Mouse (Mus musculus): ENCODE results near the gene Cisd1. TPM values are rescaled to one million over a fixed set of nuclear protein-coding genes. Genes with fewer than 3 reads are reported as not detected.

The Cisd1 gene
- polyA plus RNA-seq, 1 experiment from 2014 or later = 261 TPM

- no peak overlapping the region for H3K4me2 ChIP-seq (ENCODE audit: low read depth, low read length)
- no peak for ATAC-seq
- H3K27ac ChIP-seq (ENCODE audit: low read depth) = no peak overlapping the region
- peaks cover 6% of the 10 kb centered on the region; the same call in 1 of the 2 replicates for H3K4me1 ChIP-seq (ENCODE audit: insufficient read depth)
- TF ChIP-seq EP300 (IDR thresholded peaks at IDR 0.05; ENCODE audit: low read depth) = no peak
- no peak for TF ChIP-seq CTCF (IDR thresholded peaks at IDR 0.05; ENCODE audit: low read depth)
- 90% methylated on average over 29 of the region's 29 CpGs for WGBS (ENCODE audit: insufficient replicate concordance)
- no peak overlapping the region for H3K9ac ChIP-seq (replicated peaks)
- peaks cover 39% of the 10 kb centered on the region for H3K36me3 ChIP-seq (replicated peaks; ENCODE audit: insufficient read depth, low read length)
- H3K4me3 ChIP-seq (ENCODE audit: low read depth, low read length) = no peak overlapping the region
- no peaks in the 10 kb centered on the region for H3K9me3 ChIP-seq (ENCODE audit: low read length)
- DNase-seq = no peak
- H3K27me3 ChIP-seq (ENCODE audit: insufficient read depth, low read length) = no peaks in the 10 kb centered on the region
Observed at GRCm38 (mm10) chr10:71381471-71382033, 36.8 kb upstream of the Cisd1 start.

GRCm38 (mm10) chr10:71380406-71380805, 35.7 kb upstream of the Cisd1 start:
- no peak for ATAC-seq
- peaks cover 6% of the 10 kb centered on the region; the same call in 1 of the 2 replicates for H3K4me1 ChIP-seq (ENCODE audit: insufficient read depth)
- no peaks in the 10 kb centered on the region for H3K9me3 ChIP-seq (ENCODE audit: low read length)
- no peak overlapping the region for H3K9ac ChIP-seq (replicated peaks)
- DNase-seq = no peak
- no peak overlapping the region for H3K27ac ChIP-seq (ENCODE audit: low read depth)
- H3K4me2 ChIP-seq (ENCODE audit: low read depth, low read length) = no peak overlapping the region
- no peaks in the 10 kb centered on the region for H3K27me3 ChIP-seq (ENCODE audit: insufficient read depth, low read length)
- H3K4me3 ChIP-seq (ENCODE audit: low read depth, low read length) = no peak overlapping the region
- WGBS (ENCODE audit: insufficient replicate concordance) = 84% methylated on average over 7 of the region's 7 CpGs
- TF ChIP-seq CTCF (IDR thresholded peaks at IDR 0.05; ENCODE audit: low read depth) (no peak), EP300 (IDR thresholded peaks at IDR 0.05; ENCODE audit: low read depth) (no peak)
- H3K36me3 ChIP-seq (replicated peaks; ENCODE audit: insufficient read depth, low read length) = peaks cover 40% of the 10 kb centered on the region

GRCm38 (mm10) chr10:71376014-71376413, 31.3 kb upstream of the Cisd1 start:
- Histone ChIP-seq H3K36me3 (replicated peaks; ENCODE audit: insufficient read depth, low read length) (peaks cover 51% of the 10 kb centered on the region), H3K9ac (replicated peaks) (no peak overlapping the region), H3K27me3 (ENCODE audit: insufficient read depth, low read length) (no peaks in the 10 kb centered on the region), H3K27ac (ENCODE audit: low read depth) (peak overlapping the region; percentile 59), H3K9me3 (ENCODE audit: low read length) (no peaks in the 10 kb centered on the region), H3K4me2 (ENCODE audit: low read depth, low read length) (no peak overlapping the region), H3K4me3 (ENCODE audit: low read depth, low read length) (no peak overlapping the region), H3K4me1 (ENCODE audit: insufficient read depth) (no peaks in the 10 kb centered on the region)
- TF ChIP-seq CTCF (IDR thresholded peaks at IDR 0.05; ENCODE audit: low read depth) = no peak
- TF ChIP-seq EP300 (IDR thresholded peaks at IDR 0.05; ENCODE audit: low read depth) = peak; percentile 43; the same call in 1 of the 2 replicates
- 72% methylated on average over 6 of the region's 6 CpGs for WGBS (ENCODE audit: insufficient replicate concordance)
- ATAC-seq = peak; percentile 90
- no peak for DNase-seq

GRCm38 (mm10) chr10:71373706-71374105, 29.0 kb upstream of the Cisd1 start:
- H3K4me3 ChIP-seq (ENCODE audit: low read depth, low read length) = no peak overlapping the region
- ATAC-seq (no peak), DNase-seq (no peak)
- H3K36me3 ChIP-seq (replicated peaks; ENCODE audit: insufficient read depth, low read length) = peaks cover 39% of the 10 kb centered on the region
- no peak for TF ChIP-seq EP300 (IDR thresholded peaks at IDR 0.05; ENCODE audit: low read depth)
- no peak for TF ChIP-seq CTCF (IDR thresholded peaks at IDR 0.05; ENCODE audit: low read depth)
- no peaks in the 10 kb centered on the region for H3K27me3 ChIP-seq (ENCODE audit: insufficient read depth, low read length)
- no peak overlapping the region for H3K9ac ChIP-seq (replicated peaks)
- no peak overlapping the region for H3K27ac ChIP-seq (ENCODE audit: low read depth)
- H3K4me1 ChIP-seq (ENCODE audit: insufficient read depth) = peaks cover 5% of the 10 kb centered on the region; the same call in 1 of the 2 replicates
- no peaks in the 10 kb centered on the region for H3K9me3 ChIP-seq (ENCODE audit: low read length)
- WGBS (ENCODE audit: insufficient replicate concordance) = 66% methylated on average over 11 of the region's 11 CpGs
- no peak overlapping the region for H3K4me2 ChIP-seq (ENCODE audit: low read depth, low read length)

- no peaks in the 10 kb centered on the region for H3K27me3 ChIP-seq (ENCODE audit: insufficient read depth, low read length)
- no peak for TF ChIP-seq EP300 (IDR thresholded peaks at IDR 0.05; ENCODE audit: low read depth)
- TF ChIP-seq CTCF (IDR thresholded peaks at IDR 0.05; ENCODE audit: low read depth) = no peak
- no peak overlapping the region for H3K9ac ChIP-seq (replicated peaks)
- no peak overlapping the region for H3K4me2 ChIP-seq (ENCODE audit: low read depth, low read length)
- H3K27ac ChIP-seq (ENCODE audit: low read depth) = no peak overlapping the region
- H3K9me3 ChIP-seq (ENCODE audit: low read length) = no peaks in the 10 kb centered on the region
- ATAC-seq (no peak), DNase-seq (no peak)
- H3K4me3 ChIP-seq (ENCODE audit: low read depth, low read length) = no peak overlapping the region
- peaks cover 33% of the 10 kb centered on the region for H3K36me3 ChIP-seq (replicated peaks; ENCODE audit: insufficient read depth, low read length)
- peaks cover 7% of the 10 kb centered on the region; the same call in 1 of the 2 replicates for H3K4me1 ChIP-seq (ENCODE audit: insufficient read depth)
- 77% methylated on average over 6 of the region's 6 CpGs for WGBS (ENCODE audit: insufficient replicate concordance)
Observed at GRCm38 (mm10) chr10:71371881-71372280, 27.1 kb upstream of the Cisd1 start.

GRCm38 (mm10) chr10:71369466-71369865, 24.7 kb upstream of the Cisd1 start:
- H3K27me3 ChIP-seq (ENCODE audit: insufficient read depth, low read length) = no peaks in the 10 kb centered on the region
- no peak overlapping the region for H3K4me3 ChIP-seq (ENCODE audit: low read depth, low read length)
- ATAC-seq (peak; percentile 78), DNase-seq (peak; percentile 29)
- no peaks in the 10 kb centered on the region for H3K9me3 ChIP-seq (ENCODE audit: low read length)
- 29% methylated on average over 3 of the region's 3 CpGs for WGBS (ENCODE audit: insufficient replicate concordance)
- no peak for TF ChIP-seq EP300 (IDR thresholded peaks at IDR 0.05; ENCODE audit: low read depth)
- TF ChIP-seq CTCF (IDR thresholded peaks at IDR 0.05; ENCODE audit: low read depth) = no peak
- no peak overlapping the region for H3K4me2 ChIP-seq (ENCODE audit: low read depth, low read length)
- H3K27ac ChIP-seq (ENCODE audit: low read depth) = 0 out of 2 replicates have a peak overlapping the region, but pooled peaks have one; percentile 19
- H3K4me1 ChIP-seq (ENCODE audit: insufficient read depth) = peaks cover 7% of the 10 kb centered on the region; the same call in 1 of the 2 replicates
- peaks cover 46% of the 10 kb centered on the region for H3K36me3 ChIP-seq (replicated peaks; ENCODE audit: insufficient read depth, low read length)
- H3K9ac ChIP-seq (replicated peaks) = no peak overlapping the region
